In the genomic region with DNA sequence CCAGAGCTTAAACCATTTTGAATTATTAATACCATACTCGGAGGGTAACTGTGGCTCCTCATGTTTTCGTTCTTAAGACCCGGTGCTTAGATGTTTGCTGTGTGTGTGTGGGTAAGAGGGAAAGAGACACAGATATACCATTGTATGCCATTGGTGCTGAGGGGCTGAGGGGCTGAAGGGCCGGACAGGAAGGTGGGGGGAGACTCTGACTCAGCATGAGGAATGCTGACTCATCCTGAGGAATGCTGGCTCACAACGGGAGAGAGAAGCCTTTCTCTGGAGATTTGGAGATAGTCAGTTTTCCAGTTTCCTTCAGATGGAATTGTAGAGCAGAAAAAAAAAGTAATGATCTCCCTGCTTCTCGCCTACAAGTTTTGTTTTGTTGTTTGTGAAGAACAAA, we compare ENCODE assay signal across 10 mouse cellular contexts.
DNase-seq lines count a peak whose midpoint lies in the region; TF ChIP-seq lines count a peak whose summit lies in the region.
"Had no signal": no experiment of that assay in that cellular context is flagged by ENCODE, and none has a peak within 500 bp of the region (broad histone marks: within the 10 kb centered on the region; RNA-seq: fewer than 3 reads in every experiment).

No protein-coding gene starts in this region.

- DNase-seq in layer of hippocampus, adult 2 months (ENCODE audit: low spot score in 2 of 2) = no peak
- no peak for DNase-seq in layer of hippocampus, adult 18-20 months (ENCODE audit: low spot score in 2 of 2)
- peak; percentile 89 for DNase-seq in Muller cell, postnatal 12 days (ENCODE audit: inconsistent ontology term)
- DNase-seq in adrenal gland, postnatal 36 days = peak; percentile 59 to 70
- no peak for DNase-seq in thymus, postnatal 14 days
- no peak for DNase-seq in urinary bladder, postnatal 36 days (ENCODE audit: low spot score in 2 of 2)
- DNase-seq: lung, postnatal 10 days had no signal

- TF ChIP-seq CTCF in layer of hippocampus, adult 2 months (conservative IDR thresholded peaks at IDR 0.05) = no peak
- TF ChIP-seq CTCF in E14TG2a.4 (conservative IDR thresholded peaks at IDR 0.05; ENCODE audit: low read length) = no peak

- peaks cover 38% of the 10 kb centered on the region for H3K4me1 ChIP-seq in E14TG2a.4 (replicated peaks; ENCODE audit: low read depth, low read length)

- H3K36me3 ChIP-seq in E14TG2a.4 (ENCODE audit: insufficient read depth, low read length) = no peaks in the 10 kb centered on the region
- H3K36me3 ChIP-seq: stomach, embryonic 15.5 days had no signal

- H3K27ac ChIP-seq in layer of hippocampus, adult 2 months = peak overlapping the region; percentile 36; the same call in 1 of the 2 replicates
- H3K27ac ChIP-seq: hindbrain, embryonic 14.5 days; stomach, embryonic 15.5 days had no signal

- H3K9me3 ChIP-seq in E14TG2a.4 (ENCODE audit: low read length) = no peaks in the 10 kb centered on the region
- H3K9me3 ChIP-seq: stomach, embryonic 15.5 days had no signal

- 0 out of 2 replicates have a peak, but pooled peaks cover 3% of the 10 kb centered on the region for H3K27me3 ChIP-seq in E14TG2a.4 (ENCODE audit: insufficient read depth, low read length)
- H3K27me3 ChIP-seq: stomach, embryonic 15.5 days had no signal

- no peak overlapping the region for H3K4me3 ChIP-seq in layer of hippocampus, adult 2 months
- peak overlapping the region; percentile 3; the same call in 1 of the 2 replicates for H3K4me3 ChIP-seq in E14TG2a.4 (replicated peaks; ENCODE audit: low read length)
- H3K4me3 ChIP-seq: stomach, embryonic 15.5 days had no signal

Comparison
In these comparisons a context has a peak if more than half of its experiments do, and no peak if none do; other contexts are left out.
1. DNase-seq: peak in Muller cell, postnatal 12 days (single experiment) and adrenal gland, postnatal 36 days (2 of 2); none in layer of hippocampus, adult 2 months (0 of 2), layer of hippocampus, adult 18-20 months (0 of 2), thymus, postnatal 14 days (single experiment) and urinary bladder, postnatal 36 days (0 of 2).